Mouse (Mus musculus): ENCODE measurements around the gene Urah.

Gene Urah

GRCm38 (mm10) chr7:140834968-140835757, at the start of gene Urah:
Gene Urah (plus strand): TSS chr7:140835018.
- no peak for DNase-seq

GRCm38 (mm10) chr7:140787406-140788052, 47.3 kb upstream of the Urah start, which contains the start of gene Syce1:
Gene Syce1 (minus strand): TSS chr7:140787852.
- DNase-seq, result no peak

DNA sequence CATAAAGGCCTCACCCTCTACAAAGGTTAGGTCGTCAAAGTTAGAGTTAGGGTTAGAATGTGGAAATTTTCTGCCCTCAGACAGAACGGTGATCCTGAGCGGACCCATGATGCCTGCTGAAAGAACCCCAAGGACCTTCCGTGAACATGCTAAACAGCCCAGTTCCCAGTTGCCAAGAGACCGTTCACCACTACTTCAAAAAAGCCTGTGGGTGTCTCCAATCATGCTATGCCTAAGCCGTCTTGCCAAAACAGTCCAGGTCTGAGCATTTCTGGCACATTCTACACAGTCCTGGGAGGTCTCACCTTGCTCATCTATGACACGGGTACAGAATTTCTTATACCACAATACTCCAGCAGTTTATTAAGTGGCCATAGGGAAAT, 46.8 kb upstream of the Urah start:
- no peak for DNase-seq

- no peak for DNase-seq
Observed at GRCm38 (mm10) chr7:140793541-140793940, 41.3 kb upstream of the Urah start.

GRCm38 (mm10) chr7:140797619-140798018, 37.2 kb upstream of the Urah start:
- no peak for DNase-seq

GRCm38 (mm10) chr7:140798212-140798611, 36.6 kb upstream of the Urah start:
- no peak for DNase-seq

GRCm38 (mm10) chr7:140802629-140803028, 32.2 kb upstream of the Urah start:
- DNase-seq, result no peak

GRCm38 (mm10) chr7:140805704-140806103, 29.1 kb upstream of the Urah start:
- DNase-seq, result peak; percentile 27

- no peak for DNase-seq
Observed at GRCm38 (mm10) chr7:140810496-140810895, 24.3 kb upstream of the Urah start.

DNA sequence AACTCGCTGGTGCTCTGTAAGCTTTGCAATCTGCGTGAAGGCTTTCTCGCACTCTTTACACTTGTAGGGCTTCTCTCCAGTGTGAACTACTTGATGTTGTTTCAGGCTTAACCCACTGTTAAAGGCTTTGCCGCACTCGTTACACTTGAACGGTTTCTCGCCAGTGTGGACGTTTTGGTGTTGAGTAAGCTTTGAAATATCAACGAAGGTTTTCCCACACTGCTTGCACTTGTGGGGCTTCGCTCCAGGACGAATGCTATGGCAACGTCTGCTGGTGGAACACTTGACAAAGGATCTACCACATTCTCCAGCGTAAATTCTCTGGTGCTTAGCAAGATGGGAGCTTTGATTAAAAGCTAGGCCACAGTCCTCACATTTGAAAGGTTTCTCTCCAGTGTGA, 23.1 kb upstream of the Urah start:
- DNase-seq, result no peak

DNA sequence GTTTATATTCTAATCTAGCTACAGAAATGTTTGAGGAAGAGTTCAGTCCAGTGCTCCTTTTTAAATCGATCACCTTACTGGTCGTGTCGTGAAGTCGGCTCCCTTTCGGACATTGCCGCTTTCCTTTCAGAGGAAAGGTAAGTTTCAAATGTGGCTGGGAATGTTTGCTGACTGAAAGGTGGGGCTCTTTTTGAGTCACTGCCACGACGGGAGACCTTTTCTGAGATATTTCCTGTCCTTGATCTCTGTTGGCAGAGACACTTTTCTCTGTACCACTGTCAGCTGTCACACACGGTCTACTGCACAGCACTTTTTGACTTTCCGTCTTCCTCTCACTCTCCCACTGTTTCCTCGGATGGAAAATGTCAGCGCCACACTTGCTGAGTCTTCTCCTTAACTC, 22.0 kb upstream of the Urah start:
- DNase-seq, result no peak

DNA sequence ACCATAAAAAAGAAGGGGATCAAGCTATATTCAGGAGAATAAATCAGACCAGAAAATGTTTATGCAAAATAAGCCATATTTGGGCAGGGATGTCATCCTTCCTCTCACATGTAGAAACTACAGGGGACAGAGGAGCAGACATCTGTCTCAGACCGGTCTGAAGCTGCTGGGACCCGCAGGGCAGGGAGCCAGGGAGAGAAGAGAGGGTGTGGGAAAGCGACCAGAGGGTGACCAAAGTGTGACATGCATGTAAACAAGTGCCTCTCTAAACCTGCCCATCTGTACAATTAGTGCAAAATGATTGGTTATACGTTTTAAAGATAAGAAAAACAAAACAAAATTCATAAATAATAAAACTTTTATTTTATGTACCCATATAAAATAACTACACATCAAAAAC, 14.6 kb upstream of the Urah start:
- no peak for DNase-seq

DNA sequence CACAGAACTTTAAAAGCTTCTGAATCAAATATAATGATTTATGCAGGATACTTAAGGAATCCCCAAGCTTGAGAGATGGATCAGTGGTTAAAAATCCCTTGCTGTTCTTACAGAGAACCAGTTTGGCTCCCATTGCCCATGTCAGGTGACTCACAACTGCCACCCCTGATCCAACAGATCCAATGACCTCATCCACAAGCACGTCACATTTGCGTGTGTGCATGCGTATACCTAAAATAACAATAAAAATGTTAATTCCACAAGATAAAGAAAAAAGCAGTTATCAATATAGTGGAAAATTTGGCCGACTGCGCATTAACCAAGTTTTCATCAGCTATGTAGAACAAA, 13.5 kb upstream of the Urah start:
- DNase-seq, result peak; percentile 37

DNA sequence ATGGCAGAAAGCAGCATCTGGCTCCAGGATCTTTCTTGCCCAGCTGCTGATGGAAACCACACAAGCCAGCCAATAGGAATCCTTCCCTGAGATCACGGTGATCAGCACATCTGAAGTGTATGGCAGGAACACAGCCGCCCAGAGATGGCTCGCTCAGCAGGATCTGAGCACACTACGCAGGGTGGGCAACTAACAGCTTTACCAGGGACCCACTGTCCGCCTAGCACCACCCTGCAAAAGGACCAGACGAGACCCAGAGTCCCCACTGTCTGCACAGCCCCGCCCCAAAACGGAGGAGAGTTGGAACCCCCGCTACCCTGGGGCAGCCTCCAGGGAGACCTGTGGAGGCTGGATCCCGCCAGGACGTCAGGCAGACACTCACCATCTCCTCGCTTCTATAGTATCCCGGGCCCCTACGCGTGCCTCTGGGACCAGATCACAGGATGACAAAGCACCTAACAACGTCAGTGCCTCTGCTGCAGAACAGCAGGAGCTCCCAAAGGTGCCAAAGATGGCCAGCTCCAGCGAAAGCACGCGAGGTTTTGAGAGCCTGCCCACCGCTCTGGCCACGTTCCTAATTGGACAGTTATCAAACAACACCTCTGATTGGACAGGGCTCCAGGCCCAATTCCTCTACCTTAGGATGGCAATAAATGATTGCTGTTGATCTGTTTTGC, 13.0 kb upstream of the Urah start, which contains the start of gene Zfp941:
Gene Zfp941, minus strand, starts transcription at position 526 of the 677 bp plus-strand sequence.
- DNase-seq, result peak; percentile 86

- no peak for DNase-seq
Observed at GRCm38 (mm10) chr7:140822731-140823130, 12.1 kb upstream of the Urah start.

DNA sequence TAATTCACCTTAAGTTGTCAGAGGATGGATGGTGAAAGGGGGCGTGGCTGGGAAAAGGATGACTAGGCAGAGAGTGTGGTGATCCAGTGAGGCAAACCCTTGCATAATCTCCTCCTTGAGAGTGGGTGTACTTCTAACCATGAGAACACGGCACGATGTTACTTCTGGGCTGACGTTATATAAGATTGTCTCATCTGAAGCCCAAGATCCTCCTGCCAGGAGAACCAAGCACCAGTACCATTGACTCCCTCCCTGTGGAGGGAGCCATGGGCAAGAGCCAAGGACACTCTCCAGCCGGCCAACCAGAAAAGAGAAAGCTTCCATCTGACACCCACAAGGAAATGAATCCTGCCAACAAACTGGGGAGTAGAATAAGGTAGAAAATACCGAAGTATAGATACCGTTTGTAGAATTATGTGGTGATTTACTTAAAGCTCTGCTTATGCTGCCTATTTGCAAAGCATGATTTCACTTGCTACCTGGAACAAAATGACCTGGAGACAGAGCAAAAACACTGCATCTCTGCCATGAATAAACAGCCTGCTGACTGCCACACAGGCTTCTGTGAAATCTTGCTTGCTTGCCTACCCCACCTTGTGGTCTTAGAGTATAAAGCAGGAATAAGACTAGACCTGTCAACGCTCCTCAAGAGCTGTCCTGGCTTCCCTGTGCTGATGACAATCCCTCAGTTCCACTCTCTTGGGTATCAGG, 6.5 kb upstream of the Urah start:
- DNase-seq, result peak; percentile 62

GRCm38 (mm10) chr7:140831447-140831846, 3.4 kb upstream of the Urah start:
- DNase-seq, result no peak

GRCm38 (mm10) chr7:140833341-140833740, 1.5 kb upstream of the Urah start:
- DNase-seq, result no peak

DNA sequence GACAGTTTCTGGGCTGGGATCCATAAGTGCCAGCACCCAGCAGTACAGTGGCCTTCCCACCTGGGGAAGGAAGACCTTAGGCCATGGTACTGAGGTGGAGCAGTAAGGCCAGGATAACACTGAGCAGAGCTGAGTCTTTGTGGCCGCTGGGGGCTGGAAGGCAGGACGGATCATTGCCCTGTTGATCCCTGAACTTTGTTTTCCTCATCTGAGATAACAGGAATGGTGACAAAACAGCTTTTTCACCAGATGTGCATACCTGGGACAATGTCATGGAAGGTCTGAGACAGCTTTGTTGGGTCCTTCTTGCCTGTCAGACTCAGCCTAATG, 905 bp downstream of the Urah start:
- DNase-seq, result no peak

- no peak for DNase-seq
Observed at GRCm38 (mm10) chr7:140836243-140837115, 1.7 kb downstream of the Urah start.

DNA sequence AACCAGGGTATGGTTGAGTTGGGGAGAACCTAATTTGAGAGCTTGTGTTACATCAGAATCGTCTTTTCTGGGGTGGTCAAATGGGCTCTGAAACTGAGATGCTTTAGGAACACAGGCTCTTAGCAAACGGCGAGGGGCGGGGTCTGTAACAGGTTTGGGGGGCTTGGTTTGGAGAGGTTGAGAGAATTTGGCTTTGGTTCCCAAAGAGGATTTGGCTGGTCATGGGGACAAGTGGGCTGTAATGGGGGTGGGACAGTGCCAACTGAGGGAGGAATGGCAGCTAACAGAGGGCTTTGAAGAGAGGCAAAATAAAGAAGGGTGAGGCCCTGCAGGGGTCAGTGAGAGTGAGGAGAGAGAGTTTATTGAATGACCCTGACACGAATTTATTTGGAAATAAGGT, 4.7 kb downstream of the Urah start:
- no peak for DNase-seq
